ENCODE assay signal across 8 mouse cellular contexts in genomic region chr17:65950183-65950582, GRCm38 (mm10). TPM values are rescaled to one million over a fixed set of nuclear protein-coding genes. Genes with fewer than 3 reads are reported as not detected.
DNase-seq lines count a peak whose midpoint lies in the region; ATAC-seq and TF ChIP-seq lines count a peak whose summit lies in the region.

No protein-coding gene starts in this region.

- H3K4me1 ChIP-seq in kidney, embryonic 14.5 days (ENCODE audit: control insufficient read depth, insufficient read depth, low read length): peaks cover 10% of the 10 kb centered on the region; the same call in 1 of the 2 replicates
- peaks cover 11 to 19% of the 10 kb centered on the region in 2 experiments for H3K4me1 ChIP-seq in MEL (ENCODE audit: control insufficient read depth in 1 of 2, insufficient read depth in 2 of 2, low read length in 2 of 2)
- H3K4me1 ChIP-seq in embryonic facial prominence, embryonic 14.5 days (ENCODE audit: control insufficient read depth, insufficient read depth, low read length): peaks cover 3% of the 10 kb centered on the region
- H3K4me1 ChIP-seq in limb, embryonic 14.5 days (ENCODE audit: control insufficient read depth, insufficient read depth, low read length): peaks cover 8% of the 10 kb centered on the region

- peak; percentile 3; the same call in 1 of the 2 replicates for ATAC-seq in kidney, embryonic 14.5 days (ENCODE audit: low FRiP score, low TSS enrichment)
- no peak for ATAC-seq in embryonic facial prominence, embryonic 14.5 days (ENCODE audit: low read depth)
- no peak for ATAC-seq in limb, embryonic 14.5 days (ENCODE audit: low FRiP score, low read depth)

- H3K27ac ChIP-seq in kidney, embryonic 14.5 days (ENCODE audit: low read depth, low read length): no peak overlapping the region
- H3K27ac ChIP-seq in MEL (ENCODE audit: control insufficient read depth, low read depth, low read length): peak overlapping the region; percentile 24
- peak overlapping the region; percentile 88 for H3K27ac ChIP-seq in embryonic facial prominence, embryonic 14.5 days (replicated peaks; ENCODE audit: low read depth, low read length)
- peak overlapping the region; percentile 87; the same call in 1 of the 2 replicates for H3K27ac ChIP-seq in limb, embryonic 14.5 days (replicated peaks; ENCODE audit: low read depth, low read length)

- no peaks in the 10 kb centered on the region for H3K9me3 ChIP-seq in kidney, embryonic 14.5 days (ENCODE audit: control insufficient read depth, low read length)
- H3K9me3 ChIP-seq in MEL (replicated peaks; ENCODE audit: insufficient read depth, low read length): no peaks in the 10 kb centered on the region
- no peaks in the 10 kb centered on the region for H3K9me3 ChIP-seq in embryonic facial prominence, embryonic 14.5 days (ENCODE audit: control insufficient read depth, low read length)
- no peaks in the 10 kb centered on the region for H3K9me3 ChIP-seq in limb, embryonic 14.5 days (ENCODE audit: control insufficient read depth, low read length)

- peak overlapping the region; percentile 52 for H3K4me2 ChIP-seq in kidney, embryonic 14.5 days (replicated peaks; ENCODE audit: low read depth, low read length)
- H3K4me2 ChIP-seq in embryonic facial prominence, embryonic 14.5 days (ENCODE audit: low read depth, low read length): peak overlapping the region; percentile 72
- peak overlapping the region; percentile 60 for H3K4me2 ChIP-seq in limb, embryonic 14.5 days (replicated peaks; ENCODE audit: low read depth, low read length, severe bottlenecking)

- H3K79me2 ChIP-seq in MEL (ENCODE audit: control insufficient read depth, insufficient read depth, low read length, poor library complexity): peaks cover 5% of the 10 kb centered on the region

- 35% methylated on average over 7 of the region's 7 CpGs for WGBS in kidney, embryonic 14.5 days
- WGBS in embryonic facial prominence, embryonic 14.5 days: 24% methylated on average over 7 of the region's 7 CpGs
- 28% methylated on average over 7 of the region's 7 CpGs for WGBS in limb, embryonic 14.5 days

- H3K9ac ChIP-seq in kidney, embryonic 14.5 days (ENCODE audit: low read depth, low read length): peak overlapping the region; percentile 93
- peak overlapping the region; percentile 93 for H3K9ac ChIP-seq in MEL (ENCODE audit: control insufficient read depth, low read depth, low read length, poor library complexity, severe bottlenecking)
- peak overlapping the region; percentile 95 for H3K9ac ChIP-seq in embryonic facial prominence, embryonic 14.5 days (ENCODE audit: low read depth, low read length)
- H3K9ac ChIP-seq in limb, embryonic 14.5 days (ENCODE audit: low read depth, low read length, severe bottlenecking): peak overlapping the region; percentile 98

- no peak for TF ChIP-seq EP300 in MEL (IDR thresholded peaks at IDR 0.05; ENCODE audit: low read depth in 1 of 2, low read length in 2 of 2)

- DNase-seq in kidney, postnatal 25 days: no peak
- peak; percentile 59 for DNase-seq in MEL (ENCODE audit: low read depth, low spot score)
- DNase-seq in embryonic facial prominence, embryonic 14.5 days (ENCODE audit: low spot score): no peak
- DNase-seq in limb, embryonic 14.5 days (ENCODE audit: low spot score): no peak
- no peak for DNase-seq in ovary, postnatal 10 days (ENCODE audit: low spot score)
- no peak for DNase-seq in layer of hippocampus, adult 18-20 months (ENCODE audit: low spot score in 2 of 2)
- DNase-seq in right cerebral cortex, postnatal 14 days: no peak

- TF ChIP-seq RAD21 in MEL (IDR thresholded peaks at IDR 0.05; ENCODE audit: low read depth, low read length): no peak

- H3K4me3 ChIP-seq in kidney, embryonic 14.5 days (ENCODE audit: low read length): peak overlapping the region; percentile 97
- H3K4me3 ChIP-seq in MEL (ENCODE audit: control insufficient read depth in 1 of 2, insufficient read depth in 1 of 2, low read depth in 2 of 2, low read length in 2 of 2): peak overlapping the region; percentile 91 to 97
- H3K4me3 ChIP-seq in embryonic facial prominence, embryonic 14.5 days (ENCODE audit: low read depth, low read length): peak overlapping the region; percentile 94
- H3K4me3 ChIP-seq in limb, embryonic 14.5 days (replicated peaks; ENCODE audit: low read length): peak overlapping the region; percentile 99

- no peaks in the 10 kb centered on the region for H3K27me3 ChIP-seq in kidney, embryonic 14.5 days (ENCODE audit: control insufficient read depth, insufficient read depth, low read length)
- H3K27me3 ChIP-seq in MEL (ENCODE audit: control insufficient read depth in 1 of 2, insufficient read depth in 2 of 2, low read length in 2 of 2): no peaks in the 10 kb centered on the region
- no peaks in the 10 kb centered on the region for H3K27me3 ChIP-seq in embryonic facial prominence, embryonic 14.5 days (replicated peaks; ENCODE audit: control insufficient read depth, insufficient read depth, low read length)
- no peaks in the 10 kb centered on the region for H3K27me3 ChIP-seq in limb, embryonic 14.5 days (ENCODE audit: control insufficient read depth, insufficient read depth, low read length)

- H3K36me3 ChIP-seq in kidney, embryonic 14.5 days (ENCODE audit: control insufficient read depth, insufficient read depth, low read length): peaks cover 26% of the 10 kb centered on the region
- peaks cover 0 to 20% of the 10 kb centered on the region in 2 experiments; a peak in 2 of 4 replicates for H3K36me3 ChIP-seq in MEL (ENCODE audit: control insufficient read depth in 1 of 2, insufficient read depth in 2 of 2, low read length in 2 of 2)
- H3K36me3 ChIP-seq in embryonic facial prominence, embryonic 14.5 days (ENCODE audit: control insufficient read depth, insufficient read depth, low read length): peaks cover 28% of the 10 kb centered on the region
- peaks cover 23% of the 10 kb centered on the region for H3K36me3 ChIP-seq in limb, embryonic 14.5 days (ENCODE audit: control insufficient read depth, insufficient read depth, low read length)

- TF ChIP-seq POLR2A in MEL (IDR thresholded peaks at IDR 0.05; ENCODE audit: control insufficient read depth in 1 of 2, insufficient read depth in 1 of 2, low read depth in 1 of 2, low read length in 2 of 2, poor library complexity in 1 of 2): no peak
- TF ChIP-seq POLR2A in limb, embryonic 14.5 days (IDR thresholded peaks at IDR 0.05; ENCODE audit: borderline replicate concordance, extremely low read depth, insufficient read depth, insufficient read length): no peak

- no peak for TF ChIP-seq CTCF in MEL (IDR thresholded peaks at IDR 0.05 in 2 of 3, conservative IDR thresholded peaks at IDR 0.05 in 1 of 3; ENCODE audit: control insufficient read depth in 1 of 3, insufficient read depth in 1 of 3, low read depth in 2 of 3, low read length in 3 of 3, poor library complexity in 1 of 3, severe bottlenecking in 1 of 3)

TF ChIP-seq in MEL, 35 proteins besides CTCF, POLR2A, EP300 and RAD21:
- TF ChIP-seq JUND (IDR thresholded peaks at IDR 0.05; ENCODE audit: low read depth, low read length) (no peak), SIN3A (IDR thresholded peaks at IDR 0.05; ENCODE audit: low read length) (peak; percentile 17; the same call in 1 of the 2 replicates), ELF1 (IDR thresholded peaks at IDR 0.05; ENCODE audit: low read depth, low read length) (no peak), ZKSCAN1 (IDR thresholded peaks at IDR 0.05; ENCODE audit: low read depth, low read length) (no peak), BHLHE40 (IDR thresholded peaks at IDR 0.05; ENCODE audit: borderline replicate concordance, low read depth, low read length) (no peak), USF2 (IDR thresholded peaks at IDR 0.05; ENCODE audit: borderline replicate concordance in 1 of 2, insufficient read depth in 1 of 2, low read depth in 1 of 2, low read length in 2 of 2) (no peak), ZMIZ1 (IDR thresholded peaks at IDR 0.05; ENCODE audit: low read depth, low read length) (no peak; the same call in 1 of the 2 replicates), TBP (IDR thresholded peaks at IDR 0.05; ENCODE audit: low read depth, low read length) (peak; percentile 96)

RNA-seq across cellular contexts. Expression of gene Twsg1, which starts 0.8 kb away (rescaled TPM):
- 84.6 and 146 TPM in 2 replicates for polyA plus RNA-seq in kidney, embryonic 14.5 days (2014; fragmentation: Nextera tagmentation; extraction: Ambion mirVana)
- total RNA-seq in MEL (2012; rRNA removed): 11.9 and 17.0 TPM in 2 replicates
- polyA plus RNA-seq in MEL (2012; ENCODE audit: insufficient read depth in 1 of 2, insufficient read length in 2 of 2, low read depth in 1 of 2, low replicate concordance in 2 of 2, missing spikeins in 1 of 2): 10 to 100 TPM in 1 of 2 experiments, not detected in 1; 17.7 TPM
- 144 and 157 TPM in 2 replicates for polyA plus RNA-seq in embryonic facial prominence, embryonic 14.5 days (2014; fragmentation: Nextera tagmentation; extraction: Ambion mirVana)
- 91.8 and 103 TPM in 2 replicates for polyA plus RNA-seq in limb, embryonic 14.5 days (2012; rRNA removed)
- 158 and 175 TPM in 2 replicates for polyA plus RNA-seq in limb, embryonic 14.5 days (2014; fragmentation: Nextera tagmentation; extraction: Ambion mirVana)
- total RNA-seq in layer of hippocampus, adult 18-20 months (2021): 10 to 100 TPM; 27.1 to 27.6 TPM
